Mouse (Mus musculus): ENCODE results near the gene Zfp800.

GRCm38 (mm10) chr6:28342863-28343262 is 54.9 kb downstream of the Zfp800 start:
- TF ChIP-seq EP300 (IDR thresholded peaks at IDR 0.05): no peak
- TF ChIP-seq CTCF (IDR thresholded peaks at IDR 0.05): no peak

All from lung, postnatal 0 days (tissue).